Mouse (Mus musculus) intestine, postnatal 0 days (tissue): ENCODE results near the gene Slc35b3. TPM values are rescaled to one million over a fixed set of nuclear protein-coding genes. Genes with fewer than 3 reads are reported as not detected.

Experiments
- ATAC-seq: fragments of 200-750 bp; cut with Nextera tagmentation; 2 replicates; pipeline ENCODE4 v1.8.0; 2017; ENCODE audit warnings: mild to moderate bottlenecking, moderate TSS enrichment, moderate library complexity
- H3K27ac ChIP-seq: fragments of 300-500 bp; sonication (generic); 2 replicates; pipeline ENCODE4 v1.5.1; 2014; ENCODE audit warnings: mild to moderate bottlenecking, low read depth, low read length, moderate library complexity
- H3K27me3 ChIP-seq: fragments of 300-500 bp; sonication (generic); replicated peaks from 2 replicates; pipeline ENCODE4 v1.6.1; 2014; ENCODE audit warnings: low read length, mixed read lengths; ENCODE audit not compliant: control insufficient read depth, insufficient read depth
- H3K36me3 ChIP-seq: fragments of 300-500 bp; sonication (generic); 2 replicates; pipeline ENCODE4 v1.6.1; 2014; ENCODE audit warnings: mild to moderate bottlenecking, moderate library complexity; ENCODE audit not compliant: control insufficient read depth, insufficient read depth
- H3K4me1 ChIP-seq: fragments of 300-500 bp; sonication (generic); replicated peaks from 2 replicates; pipeline ENCODE4 v1.6.1; 2014; ENCODE audit warnings: antibody characterized with exemption, low read length, mixed read lengths; ENCODE audit not compliant: control insufficient read depth, insufficient read depth
- H3K4me2 ChIP-seq: fragments of 300-500 bp; sonication (generic); replicated peaks from 2 replicates; pipeline ENCODE4 v1.6.1; 2014; ENCODE audit warnings: low read depth, mild to moderate bottlenecking, moderate library complexity
- H3K4me3 ChIP-seq: fragments of 300-500 bp; sonication (generic); 2 replicates; pipeline ENCODE4 v1.5.1; 2014; ENCODE audit warnings: low read depth, low read length
- H3K9ac ChIP-seq: fragments of 300-500 bp; sonication (generic); 2 replicates; pipeline ENCODE4 v1.6.1; 2014; ENCODE audit warnings: mild to moderate bottlenecking, low read depth, low read length
- H3K9me3 ChIP-seq: fragments of 300-500 bp; sonication (generic); 2 replicates; pipeline ENCODE4 v1.6.1; 2016; ENCODE audit warnings: mixed run types; ENCODE audit not compliant: control insufficient read depth
- CTCF ChIP-seq: sonication (generic); IDR thresholded peaks from 2 replicates; pipeline ENCODE4 v1.5.1; 2016; ENCODE audit warnings: low read depth, mild to moderate bottlenecking, control low read depth, antibody characterized with exemption, moderate library complexity
- whole genome bisulfite sequencing: fragments of 180-500 bp; shearing (Covaris S2); extraction: QIAGEN DNeasy Blood & Tissue Kit; methylation state at CpG from one replicate; pipeline ENCODE4 v1.1.7; 2014; 5-methylcytosine and 5-hydroxymethylcytosine counted together
- polyA plus RNA-seq: library from polyadenylated mRNA; unstranded; fragments of >200 nt; fragmentation: Nextera tagmentation; extraction: Ambion mirVana; gene quantifications from 2 replicates; pipeline ENCODE4 v1.2.1, GENCODE M21; 2015

The Slc35b3 gene
- polyA plus RNA-seq, 1 experiment from 2014 or later, result 51.8 TPM

DNA sequence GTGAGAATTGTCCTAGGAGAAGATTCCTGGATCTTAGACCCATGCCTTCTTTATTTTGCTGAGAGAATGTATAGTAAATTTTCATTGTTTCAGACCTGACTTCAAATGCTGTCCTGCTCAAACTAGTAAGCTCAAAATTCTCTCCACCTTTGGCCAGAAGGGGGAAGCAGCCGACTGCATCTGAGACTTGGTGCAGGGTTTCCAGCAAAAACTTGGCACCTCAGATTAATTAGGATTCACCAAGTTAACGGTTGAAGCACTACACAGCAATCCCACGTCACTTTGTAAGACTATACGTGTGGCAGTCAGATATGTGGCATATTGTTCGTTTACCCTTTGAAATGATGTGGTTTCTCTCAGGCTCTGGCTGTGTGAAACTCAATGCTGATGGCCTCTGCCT, 31.9 kb upstream of the Slc35b3 start:
- H3K9ac ChIP-seq, result no peak overlapping the region
- ATAC-seq, result no peak
- no peaks in the 10 kb centered on the region for H3K36me3 ChIP-seq
- no peak overlapping the region for H3K4me2 ChIP-seq
- no peak overlapping the region for H3K27ac ChIP-seq
- H3K27me3 ChIP-seq, result no peaks in the 10 kb centered on the region
- peak; percentile 76 for TF ChIP-seq CTCF
- no peak overlapping the region for H3K4me3 ChIP-seq
- no peaks in the 10 kb centered on the region for H3K9me3 ChIP-seq
- no peaks in the 10 kb centered on the region for H3K4me1 ChIP-seq
- 28% methylated on average over 5 of the region's 5 CpGs for WGBS

DNA sequence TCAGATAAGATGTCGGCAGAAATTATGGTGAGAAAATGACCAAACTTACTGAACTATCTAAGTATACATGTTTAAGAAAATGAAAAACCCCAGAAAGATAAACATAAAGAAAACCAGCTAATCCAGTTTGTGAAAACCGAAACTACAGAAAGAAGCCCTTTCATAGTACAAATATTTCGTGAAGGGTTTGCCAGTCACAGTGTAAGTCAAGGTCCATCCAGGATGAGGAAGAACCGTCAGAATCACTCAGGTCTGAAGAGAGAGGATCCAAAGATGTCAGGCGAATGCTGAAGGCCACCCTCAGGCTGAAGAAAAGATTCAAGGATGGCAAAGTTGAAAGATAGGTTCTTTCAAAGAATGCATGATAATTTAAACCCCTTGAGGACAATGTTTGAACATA, 23.1 kb upstream of the Slc35b3 start:
- H3K4me2 ChIP-seq, result no peak overlapping the region
- no peak for TF ChIP-seq CTCF
- no peak overlapping the region for H3K4me3 ChIP-seq
- H3K9ac ChIP-seq, result no peak overlapping the region
- H3K4me1 ChIP-seq, result no peaks in the 10 kb centered on the region
- 45% methylated on average over 5 of the region's 5 CpGs for WGBS
- H3K36me3 ChIP-seq, result no peaks in the 10 kb centered on the region
- no peak overlapping the region for H3K27ac ChIP-seq
- peak; percentile 57; the same call in 1 of the 2 replicates for ATAC-seq
- H3K27me3 ChIP-seq, result no peaks in the 10 kb centered on the region
- H3K9me3 ChIP-seq, result no peaks in the 10 kb centered on the region

DNA sequence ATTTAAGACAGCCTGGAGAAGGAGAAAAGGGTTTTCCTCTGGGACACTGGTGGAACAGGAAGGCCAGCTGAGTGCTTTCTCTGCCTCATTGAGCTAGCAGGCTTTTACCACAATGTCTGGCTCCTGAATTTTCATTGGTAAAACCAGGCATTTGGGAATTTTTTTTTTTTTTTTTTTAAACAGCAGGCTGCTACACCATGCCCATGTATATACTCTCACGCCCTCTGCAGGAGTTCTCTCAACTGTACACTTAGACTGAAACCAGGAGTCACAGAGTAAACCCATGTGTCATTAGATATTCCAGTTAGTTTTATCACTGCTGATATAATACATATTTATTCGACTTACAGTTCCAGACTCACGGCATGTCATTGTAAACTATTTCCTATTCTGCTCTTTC, 20.2 kb upstream of the Slc35b3 start:
- no peak for ATAC-seq
- Histone ChIP-seq H3K27me3 (no peaks in the 10 kb centered on the region), H3K27ac (no peak overlapping the region), H3K4me3 (no peak overlapping the region), H3K9me3 (no peaks in the 10 kb centered on the region), H3K9ac (no peak overlapping the region), H3K4me2 (no peak overlapping the region), H3K4me1 (no peaks in the 10 kb centered on the region), H3K36me3 (no peaks in the 10 kb centered on the region)
- peak; percentile 56 for TF ChIP-seq CTCF
- 71% methylated on average over 3 of the region's 3 CpGs for WGBS

DNA sequence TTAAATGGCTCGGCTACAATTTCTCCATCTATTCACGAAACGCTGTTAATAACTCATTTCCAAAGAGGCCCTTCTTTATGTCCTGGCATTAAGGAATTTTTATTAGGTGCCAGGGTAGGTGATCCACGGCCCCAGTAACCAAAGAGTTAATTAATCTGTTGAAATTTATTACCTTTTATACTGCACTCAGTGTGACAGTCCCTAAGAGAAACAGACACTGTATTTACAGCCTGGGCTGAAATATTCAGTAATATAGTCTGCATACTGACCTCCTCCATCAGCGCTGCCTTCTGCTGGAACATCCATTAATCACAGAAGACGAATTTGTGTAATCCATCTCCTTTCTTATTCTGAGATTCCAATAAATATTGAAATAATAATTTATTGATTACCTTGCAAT, 16.3 kb upstream of the Slc35b3 start:
- Histone ChIP-seq H3K27me3 (no peaks in the 10 kb centered on the region), H3K4me3 (no peak overlapping the region), H3K27ac (no peak overlapping the region), H3K9me3 (no peaks in the 10 kb centered on the region), H3K4me1 (no peaks in the 10 kb centered on the region), H3K4me2 (no peak overlapping the region), H3K9ac (no peak overlapping the region), H3K36me3 (no peaks in the 10 kb centered on the region)
- no peak for ATAC-seq
- 55% methylated on average over 6 of the region's 6 CpGs for WGBS
- TF ChIP-seq CTCF, result no peak

DNA sequence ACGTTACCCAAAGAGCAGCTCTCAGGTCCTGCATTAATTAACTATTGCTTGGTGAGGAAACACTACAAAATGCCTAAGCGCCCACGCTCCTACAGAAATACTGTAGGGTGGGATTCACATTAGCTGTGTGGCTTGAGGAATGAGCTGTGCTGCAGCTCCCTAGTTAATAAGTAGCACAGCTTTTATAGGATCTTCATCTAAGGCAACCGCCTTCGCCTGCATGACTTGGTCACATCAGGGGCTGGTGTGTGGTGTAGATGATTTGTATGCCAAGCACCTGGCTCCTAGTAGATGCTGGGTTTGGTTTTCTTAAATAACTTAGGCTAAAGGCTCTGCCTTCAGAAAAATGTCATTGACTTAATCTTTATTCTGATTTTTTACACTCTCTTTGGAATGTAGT, 15.2 kb upstream of the Slc35b3 start:
- Histone ChIP-seq H3K4me2 (no peak overlapping the region), H3K9ac (no peak overlapping the region), H3K27ac (no peak overlapping the region), H3K4me3 (no peak overlapping the region), H3K27me3 (no peaks in the 10 kb centered on the region), H3K36me3 (no peaks in the 10 kb centered on the region), H3K4me1 (no peaks in the 10 kb centered on the region), H3K9me3 (no peaks in the 10 kb centered on the region)
- WGBS, result 61% methylated on average over 5 of the region's 5 CpGs
- no peak for TF ChIP-seq CTCF
- ATAC-seq, result no peak

DNA sequence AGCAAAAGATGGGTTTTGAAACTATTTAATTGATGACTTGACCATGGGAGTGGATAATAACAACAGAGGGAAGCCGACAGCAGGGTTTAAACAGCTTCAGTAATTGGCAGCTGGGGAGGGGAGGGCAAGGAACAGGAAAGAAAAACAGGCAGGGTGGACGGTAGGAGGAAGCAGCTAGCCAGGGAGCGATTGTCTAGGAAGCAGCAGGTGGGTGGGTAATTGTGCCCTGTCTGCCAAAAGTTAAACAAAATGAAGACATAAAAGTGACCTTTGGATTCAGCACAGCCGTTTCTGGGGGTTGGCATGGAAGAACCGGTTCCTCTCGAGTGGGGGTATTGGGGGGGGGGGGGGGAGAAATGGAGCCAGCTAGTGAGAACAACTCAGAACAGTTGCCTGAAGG, 11.9 kb upstream of the Slc35b3 start:
- 8% methylated on average over 6 of the region's 6 CpGs for WGBS
- no peak overlapping the region for H3K27ac ChIP-seq
- H3K27me3 ChIP-seq, result no peaks in the 10 kb centered on the region
- peak; percentile 86 for ATAC-seq
- no peak overlapping the region for H3K9ac ChIP-seq
- H3K4me2 ChIP-seq, result no peak overlapping the region
- TF ChIP-seq CTCF, result no peak
- H3K4me3 ChIP-seq, result no peak overlapping the region
- no peaks in the 10 kb centered on the region for H3K4me1 ChIP-seq
- no peaks in the 10 kb centered on the region for H3K9me3 ChIP-seq
- no peaks in the 10 kb centered on the region for H3K36me3 ChIP-seq

DNA sequence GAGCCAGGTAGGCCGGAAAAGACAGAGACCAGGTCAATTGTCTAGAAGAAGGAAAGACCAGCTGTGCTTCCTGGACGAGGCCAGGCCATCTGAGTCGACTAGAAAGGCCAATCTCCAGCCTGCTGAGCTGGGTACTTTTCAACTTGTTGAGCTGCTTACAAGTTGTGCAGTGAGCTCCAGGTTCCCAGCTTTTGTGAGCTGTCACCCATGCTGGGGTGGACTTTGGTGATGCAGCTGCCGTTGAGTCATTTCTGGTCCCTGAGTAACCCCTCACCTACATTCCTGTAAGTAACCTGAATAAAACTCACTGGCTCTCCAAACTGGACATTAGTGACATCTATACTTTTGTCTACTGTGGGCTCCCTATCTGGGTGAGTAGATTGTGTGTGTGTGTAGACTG, 10.4 kb upstream of the Slc35b3 start:
- no peak overlapping the region for H3K27ac ChIP-seq
- no peak overlapping the region for H3K4me3 ChIP-seq
- H3K27me3 ChIP-seq, result no peaks in the 10 kb centered on the region
- TF ChIP-seq CTCF, result no peak
- no peaks in the 10 kb centered on the region for H3K36me3 ChIP-seq
- no peaks in the 10 kb centered on the region for H3K4me1 ChIP-seq
- H3K9ac ChIP-seq, result no peak overlapping the region
- ATAC-seq, result peak; percentile 31; the same call in 1 of the 2 replicates
- H3K4me2 ChIP-seq, result no peak overlapping the region
- 43% methylated on average over 4 of the region's 4 CpGs for WGBS
- H3K9me3 ChIP-seq, result no peaks in the 10 kb centered on the region
